Mouse (Mus musculus) megakaryocyte progenitor cell, adult 5-6 weeks (primary cell): ENCODE measurements around the gene Alg11. TPM values are rescaled to one million over a fixed set of nuclear protein-coding genes. Genes with fewer than 3 reads are reported as not detected.

Experiments
- ATAC-seq: replicated peaks from 2 replicates; pipeline ENCODE4 v1.8.0; 2016; ENCODE audit warnings: mild to moderate bottlenecking, moderate TSS enrichment, inconsistent platforms; ENCODE audit not compliant: poor library complexity
- total RNA-seq, 2 experiments: library from RNA; stranded (forward) in 1 of 2; stranded (reverse) in 1 of 2; fragments of 157-497, 149-512 nt in 1 of 2; fragments of 200-1000 nt in 1 of 2; gene quantifications; 2 replicates each; pipeline versions ENCODE4 v1.2.3 to v1.2.4; 2015 to 2017

Alg11 gene
- total RNA-seq, 2 experiments from 2014 or later, result 11.2 to 11.4 TPM

DNA sequence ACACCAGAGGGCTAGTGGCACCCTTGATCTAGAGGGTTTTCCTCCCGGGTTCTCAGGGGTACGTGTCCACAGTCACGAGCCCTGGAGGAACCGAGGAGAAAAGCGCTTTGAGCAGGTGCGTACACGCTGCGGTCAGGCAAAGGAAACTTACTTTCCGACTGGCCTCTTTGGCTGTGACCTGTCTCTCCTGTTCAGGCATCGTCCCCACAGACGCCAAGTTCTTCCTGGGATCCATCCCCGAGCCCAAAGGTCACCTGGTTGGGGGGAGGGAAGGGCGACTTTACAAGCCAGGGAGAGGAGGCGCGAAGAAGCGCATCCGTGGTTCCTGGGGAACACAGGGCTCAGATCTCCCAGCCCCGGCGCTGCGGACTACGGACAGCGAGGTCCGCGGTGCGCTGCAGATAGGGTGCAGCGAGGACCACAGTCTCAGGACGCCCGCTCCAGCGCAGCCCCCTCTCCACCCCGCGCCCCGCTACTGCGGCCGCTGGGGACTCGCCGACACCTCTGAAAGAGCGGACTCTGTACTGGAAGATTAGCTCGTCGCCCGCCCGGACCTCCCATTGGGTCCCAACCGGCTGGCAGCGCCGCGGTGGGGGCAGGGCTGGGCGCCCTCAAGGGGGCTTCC is 588 bp upstream of the Alg11 start, which contains the start of gene Atp7b:
Gene Atp7b, minus strand, starts transcription at position 485 of the 625 bp plus-strand sequence.
- ATAC-seq, result peak; percentile 13

- ATAC-seq, result no peak
Observed at GRCm38 (mm10) chr8:22061126-22061525, 605 bp downstream of the Alg11 start.

DNA sequence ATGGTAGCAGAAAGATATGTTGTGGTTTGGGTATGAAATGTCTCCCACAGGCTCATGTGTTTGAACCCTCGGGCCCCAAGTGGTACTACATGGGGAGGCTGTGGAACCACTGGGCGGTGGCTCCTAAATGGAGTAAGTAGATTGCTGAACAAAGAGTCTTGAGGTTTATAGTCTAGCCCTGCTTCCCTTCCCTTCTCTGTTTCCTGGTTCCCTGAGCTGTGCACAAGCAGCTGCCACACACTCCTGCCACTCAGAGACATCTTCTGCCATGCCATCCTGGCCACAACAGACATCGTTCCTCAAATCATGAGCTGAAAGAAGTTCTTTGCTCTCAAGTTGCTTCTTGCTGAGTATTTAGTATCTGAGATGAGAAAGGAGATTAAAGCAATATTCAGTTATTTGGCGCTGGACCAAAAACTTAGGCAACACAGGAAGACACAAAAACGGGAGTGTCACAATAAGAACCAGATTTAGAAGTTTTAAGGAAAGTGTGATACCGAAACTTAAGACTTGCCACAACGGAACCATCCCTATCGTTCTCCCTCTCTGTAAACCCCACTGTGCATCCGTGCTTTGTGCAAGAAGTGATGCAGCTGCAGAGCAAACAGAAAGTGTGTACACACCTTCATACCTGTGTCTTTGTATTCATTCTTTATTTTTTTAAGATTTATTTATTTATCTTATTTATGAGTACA is 18.9 kb downstream of the Alg11 start:
- peak; percentile 89 for ATAC-seq

GRCm38 (mm10) chr8:22089226-22089625 is 28.7 kb downstream of the Alg11 start:
- no peak for ATAC-seq

DNA sequence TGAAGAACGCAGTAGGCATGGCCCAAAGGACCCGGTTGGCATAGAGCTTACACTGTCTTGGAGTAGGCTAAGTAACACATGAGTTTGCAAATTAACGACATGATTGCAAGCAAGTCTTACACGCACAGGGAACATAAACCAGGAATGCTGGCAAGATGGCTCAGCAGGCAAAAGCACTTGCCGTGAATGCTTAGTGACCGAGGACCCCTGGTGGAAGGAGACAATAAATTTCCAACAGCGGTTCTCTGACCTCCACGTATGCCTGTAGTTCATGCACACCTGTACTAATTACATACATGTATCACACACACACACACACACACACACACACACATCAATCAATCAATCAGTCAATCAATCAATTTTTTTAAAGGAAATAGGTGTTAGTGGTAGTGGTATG is 31.0 kb downstream of the Alg11 start:
- peak; percentile 66 for ATAC-seq

- no peak for ATAC-seq
Observed at GRCm38 (mm10) chr8:22107020-22107419, 46.5 kb downstream of the Alg11 start.

Other genes with a start within 250 kb of the Alg11 start
- not detected in 2 replicates for gene Defb50, start 237.2 kb upstream of the Alg11 start, total RNA-seq (2015)
- gene Defb50, start 237.2 kb upstream of the Alg11 start, total RNA-seq (2017), result not detected in 2 replicates
- not detected in 2 replicates for gene Defb2, start 220.8 kb upstream of the Alg11 start, total RNA-seq (2015)
- not detected in 2 replicates for gene Defb2, start 220.8 kb upstream of the Alg11 start, total RNA-seq (2017)
- gene Defb10, start 201.8 kb upstream of the Alg11 start, total RNA-seq (2015), result not detected in 2 replicates
- not detected in 2 replicates for gene Defb10, start 201.8 kb upstream of the Alg11 start, total RNA-seq (2017)
- not detected in 2 replicates for gene Defb9, start 175.3 kb upstream of the Alg11 start, total RNA-seq (2015)
- gene Defb9, start 175.3 kb upstream of the Alg11 start, total RNA-seq (2017), result not detected in 2 replicates
- gene Defb11, start 154.3 kb upstream of the Alg11 start, total RNA-seq (2015), result not detected in 2 replicates
- gene Defb11, start 154.3 kb upstream of the Alg11 start, total RNA-seq (2017), result not detected in 2 replicates
- not detected in 2 replicates for gene Defb15, start 128.0 kb upstream of the Alg11 start, total RNA-seq (2015)
- gene Defb15, start 128.0 kb upstream of the Alg11 start, total RNA-seq (2017), result not detected in 2 replicates
- not detected in 2 replicates for gene Defb35, start 122.4 kb upstream of the Alg11 start, total RNA-seq (2015)
- not detected in 2 replicates for gene Defb35, start 122.4 kb upstream of the Alg11 start, total RNA-seq (2017)
- not detected in 2 replicates for gene Defb13, start 114.0 kb upstream of the Alg11 start, total RNA-seq (2015)
- gene Defb13, start 114.0 kb upstream of the Alg11 start, total RNA-seq (2017), result not detected in 2 replicates
- not detected in 2 replicates for gene Fam90a1a, start 102.0 kb upstream of the Alg11 start, total RNA-seq (2015)
- gene Fam90a1a, start 102.0 kb upstream of the Alg11 start, total RNA-seq (2017), result not detected in 2 replicates
- not detected in 2 replicates for gene Ccdc70, start 90.9 kb upstream of the Alg11 start, total RNA-seq (2015)
- gene Ccdc70, start 90.9 kb upstream of the Alg11 start, total RNA-seq (2017), result not detected in 2 replicates
- 3.6 and 5.1 TPM in 2 replicates for gene Atp7b, start 416 bp upstream of the Alg11 start, total RNA-seq (2015)
- 2.1 and 3.9 TPM in 2 replicates for gene Atp7b, start 416 bp upstream of the Alg11 start, total RNA-seq (2017)
- not detected in 2 replicates for gene Nek5, start 64.3 kb downstream of the Alg11 start, total RNA-seq (2015)
- gene Nek5, start 64.3 kb downstream of the Alg11 start, total RNA-seq (2017), result not detected in 2 replicates
- gene Nek3, start 105.7 kb downstream of the Alg11 start, total RNA-seq (2015), result 2.3 and 3.7 TPM in 2 replicates
- gene Nek3, start 105.7 kb downstream of the Alg11 start, total RNA-seq (2017), result 2.8 and 5.0 TPM in 2 replicates
- gene Ckap2, start 125.1 kb downstream of the Alg11 start, total RNA-seq (2015), result 44.7 and 46.0 TPM in 2 replicates
- 33.6 and 36.4 TPM in 2 replicates for gene Ckap2, start 125.1 kb downstream of the Alg11 start, total RNA-seq (2017)
- gene Vps36, start 132.1 kb downstream of the Alg11 start, total RNA-seq (2015), result 37.9 and 44.6 TPM in 2 replicates
- gene Vps36, start 132.1 kb downstream of the Alg11 start, total RNA-seq (2017), result 43.3 and 45.3 TPM in 2 replicates
- gene Thsd1, start 166.6 kb downstream of the Alg11 start, total RNA-seq (2015), result 1.8 and 2.2 TPM in 2 replicates
- gene Thsd1, start 166.6 kb downstream of the Alg11 start, total RNA-seq (2017), result 0.92 and 1.9 TPM in 2 replicates
- not detected in 2 replicates for gene Tpte, start 222.7 kb downstream of the Alg11 start, total RNA-seq (2015)
- gene Tpte, start 222.7 kb downstream of the Alg11 start, total RNA-seq (2017), result not detected in 2 replicates